Mouse (Mus musculus): Measurements from ENCODE around the gene Olfr1133.
"Not testable (repeated sequence)": the region's sequence is repeated elsewhere in the genome, so short reads cannot be mapped to it uniquely, and the experiment has no call there.

Gene Olfr1133

DNA sequence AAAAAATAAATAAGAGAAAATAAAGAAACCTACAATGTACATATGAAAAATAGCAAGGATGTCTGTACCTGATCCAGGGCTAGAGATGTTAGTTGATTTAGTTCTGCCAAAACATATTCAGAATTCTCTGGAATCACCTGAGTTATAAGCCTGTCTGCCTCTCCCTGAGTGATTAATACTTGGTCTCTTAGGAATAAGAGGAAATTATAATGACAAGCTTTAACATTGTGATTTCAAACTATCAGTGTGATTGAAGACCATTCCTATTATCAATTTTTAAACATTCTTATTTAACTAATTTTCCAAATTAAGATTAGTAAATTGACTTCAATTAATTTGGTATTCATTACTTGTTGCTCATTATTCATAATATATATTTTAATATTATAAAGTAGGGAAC lies at the start of gene Olfr1133:
Gene Olfr1133, minus strand, starts transcription at position 101 of the 400 bp plus-strand sequence.
- DNase-seq, result no peak

DNA sequence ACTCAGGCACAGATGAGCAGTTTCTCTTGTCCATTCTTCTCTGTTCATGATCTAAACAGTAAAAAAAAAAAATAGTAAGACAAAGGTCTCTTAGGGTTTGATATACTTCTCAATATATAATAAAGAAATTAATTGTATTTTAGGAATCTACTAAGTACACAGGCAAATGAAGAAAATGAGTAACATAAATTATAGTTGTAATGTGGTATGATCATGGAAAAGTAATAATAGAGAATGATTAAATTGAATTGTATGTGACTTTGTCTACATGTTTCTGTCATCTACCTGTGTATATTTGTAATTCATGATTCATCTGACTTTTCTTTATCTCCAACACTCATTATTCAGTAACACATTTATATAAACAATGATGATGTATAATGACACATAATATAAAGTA lies 46.7 kb upstream of the Olfr1133 start, which contains the start of gene Olfr1136:
Gene Olfr1136, minus strand, starts transcription at position 101 of the 400 bp plus-strand sequence.
- no peak for DNase-seq

DNA sequence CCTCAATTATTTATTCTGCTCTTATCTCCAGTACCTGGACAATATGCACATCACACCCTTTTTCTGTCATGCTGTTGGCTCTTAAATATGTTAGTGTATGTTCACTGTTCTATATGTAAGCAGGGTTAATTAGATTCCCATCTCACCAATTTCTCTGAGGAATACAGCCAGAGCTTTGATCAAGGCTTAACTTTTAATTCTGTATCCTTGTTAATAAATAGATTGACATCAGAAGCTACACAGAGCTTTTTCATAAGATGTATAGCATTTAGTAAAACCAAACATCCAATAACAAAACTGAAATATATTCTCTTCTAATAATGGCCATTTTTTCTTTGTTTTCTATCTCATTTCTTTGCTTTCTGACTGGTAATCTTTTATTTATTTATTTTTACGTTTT lies 26.4 kb upstream of the Olfr1133 start, which contains the start of gene Olfr1135:
Gene Olfr1135, minus strand, starts transcription at position 101 of the 400 bp plus-strand sequence.
- no peak for DNase-seq

DNA sequence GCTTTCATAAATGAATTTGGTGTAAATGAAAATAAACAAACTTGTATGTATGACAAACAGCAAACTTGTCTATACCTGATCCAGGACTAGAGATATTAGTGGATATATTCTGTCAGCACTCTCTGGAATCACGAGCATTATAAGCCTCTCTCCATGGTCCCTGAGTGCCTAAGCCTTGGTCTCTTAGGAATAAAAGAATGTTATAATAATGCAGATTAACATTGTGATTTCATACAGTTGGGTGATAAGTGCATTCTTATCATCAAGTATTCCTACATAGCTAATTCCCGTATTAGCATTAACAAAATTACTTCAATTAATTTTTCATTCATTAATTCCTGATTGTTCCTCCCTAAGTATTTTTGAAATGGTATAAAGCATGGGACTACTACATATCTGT lies 11.2 kb upstream of the Olfr1133 start, which contains the start of gene Olfr1134:
Gene Olfr1134, minus strand, starts transcription at position 101 of the 400 bp plus-strand sequence.
- DNase-seq, result no peak

DNA sequence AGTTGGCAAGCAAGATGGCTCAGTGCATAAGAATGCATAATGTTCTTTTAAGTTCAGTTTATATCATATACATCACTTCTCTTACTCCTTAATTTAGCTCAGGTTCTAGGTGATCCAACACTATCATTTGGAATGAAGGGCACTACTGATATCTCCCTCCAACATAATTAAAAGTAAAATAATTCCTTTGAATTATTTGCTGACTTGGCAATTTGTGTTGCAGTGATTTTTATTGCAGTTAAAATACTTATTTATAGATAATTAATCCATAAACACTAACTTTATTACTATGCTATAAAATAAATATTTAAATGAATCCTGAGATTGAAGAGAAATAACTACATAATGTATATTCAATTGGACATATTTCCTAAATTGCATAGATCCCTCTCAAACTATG lies 4.7 kb downstream of the Olfr1133 start:
- DNase-seq, result no peak

DNA sequence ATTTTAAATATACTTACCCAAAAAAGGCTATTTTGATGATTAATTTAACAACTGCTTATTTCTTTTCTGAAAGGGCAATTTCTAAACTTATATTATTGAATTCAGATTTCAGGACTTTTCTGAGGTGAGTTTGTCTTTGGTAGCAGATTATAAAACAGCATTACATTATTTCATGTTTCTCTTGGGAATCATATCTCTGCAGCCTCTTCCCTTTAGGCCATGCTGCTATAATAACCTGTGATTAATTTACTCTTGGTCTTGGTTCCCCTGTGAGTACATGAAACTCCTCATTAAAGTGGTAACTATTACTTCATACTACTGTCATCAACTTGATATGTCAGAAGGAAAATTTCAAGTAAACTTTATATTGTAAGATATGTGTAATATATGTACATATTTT lies 9.7 kb downstream of the Olfr1133 start, which contains the start of gene Olfr1132:
Gene Olfr1132, minus strand, starts transcription at position 101 of the 400 bp plus-strand sequence.
- DNase-seq, result no peak

DNA sequence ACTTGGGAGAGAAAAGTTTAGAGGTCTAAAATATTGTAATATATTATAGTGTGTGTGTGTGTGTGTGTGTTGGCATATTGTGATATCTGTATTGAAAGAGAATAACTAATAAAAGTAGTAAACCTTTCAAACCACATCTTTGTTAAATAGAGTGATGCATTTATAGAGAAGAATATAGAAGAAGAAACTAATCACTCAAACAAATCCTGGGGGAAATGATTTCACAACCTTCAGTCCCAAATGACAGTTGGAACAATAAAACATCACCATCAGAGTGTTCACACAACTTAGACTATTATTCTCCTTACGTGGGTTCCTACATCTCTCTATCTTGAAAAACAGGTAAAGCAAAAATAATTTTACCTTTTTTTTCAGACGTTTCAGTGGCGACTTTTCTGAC lies 20.4 kb downstream of the Olfr1133 start, which contains the start of gene Olfr1131:
Gene Olfr1131, plus strand, starts transcription at position 301 of the 400 bp plus-strand sequence.
- no peak for DNase-seq

DNA sequence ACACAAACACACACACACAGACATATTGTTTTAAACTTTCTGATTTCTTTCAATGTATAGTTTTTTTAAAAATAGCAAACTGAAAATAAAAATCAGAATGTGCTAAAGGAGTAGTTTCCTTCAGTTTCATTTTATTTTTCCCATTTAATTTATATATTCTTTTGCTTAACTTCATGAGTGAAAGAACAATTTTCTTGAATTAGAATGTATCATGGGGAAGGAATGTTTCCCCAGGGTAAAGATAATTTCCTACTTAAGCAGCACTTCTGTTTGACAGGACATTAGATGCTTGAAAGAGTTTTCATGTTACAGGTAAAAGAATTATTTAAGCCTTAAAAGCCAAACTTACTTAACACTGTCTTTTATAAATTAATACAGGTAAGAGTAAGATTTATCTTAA lies 41.3 kb downstream of the Olfr1133 start, which contains the start of gene Olfr1130:
Gene Olfr1130, plus strand, starts transcription at position 301 of the 400 bp plus-strand sequence.
- DNase-seq, result not testable (repeated sequence)

All from kidney, postnatal 10 days (tissue).